In the genomic region with DNA sequence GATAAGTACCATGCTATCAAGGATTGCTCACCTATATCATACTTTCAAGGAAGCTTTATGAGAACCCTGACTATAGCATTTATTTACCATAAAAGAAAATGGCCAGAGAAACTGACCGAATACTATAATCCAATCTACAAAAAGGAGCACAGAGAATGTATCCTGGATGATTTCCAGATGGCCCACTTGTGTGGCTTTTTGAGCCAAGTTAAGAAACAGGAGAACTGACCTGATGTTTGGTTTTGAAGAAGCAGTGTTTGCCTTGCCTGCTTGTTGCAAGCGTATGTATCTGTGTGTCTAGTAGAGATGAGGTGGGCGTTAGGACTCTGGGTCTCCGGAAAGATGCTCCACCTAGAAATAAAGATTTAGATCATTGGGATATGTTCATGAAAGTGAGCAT, we compare ENCODE assay signal across 13 mouse cellular contexts.
"Had no signal": no experiment of that assay in that cellular context is flagged by ENCODE, and none has a peak within 500 bp of the region (broad histone marks: within the 10 kb centered on the region; RNA-seq: fewer than 3 reads in every experiment).

No protein-coding gene starts in this region.

- H3K4me1 ChIP-seq: kidney, embryonic 15.5 days; limb, embryonic 13.5 days; midbrain, embryonic 10.5 days; neural tube, embryonic 15.5 days had no signal

- H3K27me3 ChIP-seq: kidney, embryonic 15.5 days; limb, embryonic 13.5 days; neural tube, embryonic 15.5 days had no signal

- H3K27ac ChIP-seq: kidney, embryonic 15.5 days; limb, embryonic 13.5 days; liver, embryonic 14.5 days; midbrain, embryonic 10.5 days; neural tube, embryonic 15.5 days; stomach, postnatal 0 days had no signal

- H3K4me3 ChIP-seq: kidney, embryonic 15.5 days; limb, embryonic 13.5 days; midbrain, embryonic 10.5 days; myocyte; neural tube, embryonic 15.5 days had no signal

- H3K9me3 ChIP-seq: kidney, embryonic 15.5 days; limb, embryonic 13.5 days; midbrain, embryonic 10.5 days; neural tube, embryonic 15.5 days had no signal

- H3K36me3 ChIP-seq: kidney, embryonic 15.5 days; limb, embryonic 13.5 days; midbrain, embryonic 10.5 days; neural tube, embryonic 15.5 days had no signal

- DNase-seq: kidney, postnatal 14 days; lung, embryonic 14.5 days; lung, postnatal 10 days; lung, postnatal 4 days; right cerebral cortex, adult 18-20 months; thymus, postnatal 4 days had no signal
